Mouse (Mus musculus): ENCODE data around the gene Timp4.
"Not testable (repeated sequence)": the region's sequence is repeated elsewhere in the genome, so short reads cannot be mapped to it uniquely, and the experiment has no call there.

Gene Timp4

GRCm38 (mm10) chr6:115251531-115251985 lies 447 bp downstream of the Timp4 start:
- DNase-seq (ENCODE audit: low spot score) = no peak

GRCm38 (mm10) chr6:115245500-115246058 lies 6.4 kb downstream of the Timp4 start:
- no peak for DNase-seq (ENCODE audit: low spot score)

DNA sequence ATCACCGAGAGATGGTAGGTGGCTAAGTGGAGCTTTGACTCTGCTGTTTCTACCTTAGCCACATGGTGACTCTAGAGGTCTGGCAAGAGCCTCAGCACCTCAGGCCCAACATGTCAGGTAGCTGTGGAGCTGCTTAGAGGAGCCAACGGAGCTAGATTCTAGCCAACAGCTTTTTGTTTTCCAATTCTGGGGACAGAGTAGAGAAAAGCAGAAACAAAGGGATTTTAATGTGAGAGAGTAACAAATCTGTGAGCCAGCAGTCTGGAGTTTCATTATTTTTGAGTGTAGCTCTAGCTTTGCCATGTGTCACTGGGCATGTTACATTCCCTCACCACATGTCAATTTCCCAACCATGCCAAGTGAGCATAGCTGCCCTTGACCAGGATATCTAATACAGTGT lies 7.8 kb downstream of the Timp4 start:
- no peak for DNase-seq (ENCODE audit: low spot score)

DNA sequence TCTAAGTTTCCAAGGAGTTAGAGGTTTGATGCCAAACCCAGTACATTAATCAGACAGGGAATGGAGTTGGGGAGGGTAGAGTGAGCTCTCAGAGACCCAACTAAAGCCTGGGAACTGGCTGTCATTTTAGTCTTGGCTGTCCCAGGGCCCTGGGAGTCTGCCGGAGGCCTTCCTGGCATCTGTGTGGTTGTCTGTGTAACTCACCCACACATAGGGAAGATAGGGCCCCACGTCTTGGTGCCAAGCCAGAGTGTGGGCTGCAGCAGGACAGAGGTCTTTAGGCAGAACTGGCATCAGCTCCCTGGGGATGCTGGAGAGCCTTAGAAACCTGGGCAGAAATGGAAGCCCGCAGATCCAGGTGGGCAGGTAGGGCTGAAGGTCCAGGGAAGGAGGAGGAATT lies 10.1 kb downstream of the Timp4 start:
- no peak for DNase-seq (ENCODE audit: low spot score)

DNA sequence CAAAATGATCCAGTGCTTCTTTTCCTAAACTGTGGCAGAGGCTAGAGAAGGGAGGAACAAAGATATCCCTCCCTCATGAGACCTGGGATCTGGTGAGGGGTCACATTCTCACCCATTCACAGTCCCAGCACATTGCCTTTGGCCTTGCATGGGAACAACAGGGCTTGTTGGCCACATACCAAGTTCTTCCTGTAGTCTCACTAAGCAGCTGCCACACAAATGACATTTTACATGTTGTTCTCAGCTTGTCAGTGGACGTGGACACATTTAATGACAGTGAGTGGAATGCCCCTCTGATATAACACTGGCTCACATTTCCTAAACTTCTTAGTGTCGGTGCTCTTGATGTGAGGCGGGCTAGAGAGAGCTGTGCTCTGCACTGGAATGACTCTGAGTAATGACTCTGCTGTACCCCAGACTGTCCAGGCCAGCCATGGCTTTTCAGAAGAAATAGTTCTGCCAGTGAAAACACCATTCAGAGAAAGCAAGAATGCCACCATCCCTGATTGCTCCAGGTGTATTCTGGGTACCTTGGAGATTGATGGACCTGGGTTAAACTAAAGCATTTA lies 10.8 kb downstream of the Timp4 start:
- no peak for DNase-seq (ENCODE audit: low spot score)

DNA sequence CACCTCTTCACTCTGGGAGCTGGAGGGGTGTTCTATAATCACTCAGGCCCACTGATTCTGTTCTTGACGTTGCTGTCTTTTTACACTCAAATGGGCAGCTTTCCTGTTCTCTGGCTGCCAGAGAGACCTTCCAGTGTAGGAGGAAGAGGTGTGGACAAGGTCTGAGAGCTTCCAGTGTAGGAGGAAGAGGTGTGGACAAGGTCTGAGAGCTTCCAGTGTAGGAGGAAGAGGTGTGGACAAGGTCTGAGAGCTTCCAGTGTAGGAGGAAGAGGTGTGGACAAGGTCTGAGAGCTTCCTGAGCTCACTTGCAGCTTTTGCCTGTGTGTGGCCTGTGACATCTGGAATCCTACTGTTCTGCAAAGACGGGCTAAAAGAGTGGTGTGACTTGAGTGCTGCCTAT lies 11.6 kb downstream of the Timp4 start:
- not testable (repeated sequence) for DNase-seq (ENCODE audit: low spot score)

DNA sequence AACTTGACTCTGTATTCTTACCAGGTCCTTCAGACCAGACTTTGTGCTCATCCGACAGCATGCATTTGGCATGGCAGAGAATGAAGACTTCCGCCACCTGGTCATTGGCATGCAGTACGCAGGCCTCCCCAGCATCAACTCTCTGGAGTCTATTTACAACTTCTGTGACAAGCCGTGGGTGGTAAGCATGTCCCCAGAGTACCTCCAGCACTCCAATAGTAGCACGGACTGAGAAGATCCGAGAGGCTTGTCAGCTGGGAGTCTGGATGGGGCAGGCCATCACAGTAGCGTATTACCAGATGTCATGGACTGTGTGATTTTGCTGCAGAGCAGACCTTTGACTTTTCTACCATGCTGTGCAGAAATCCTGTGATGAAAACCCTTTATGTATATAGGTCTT lies 12.7 kb downstream of the Timp4 start:
- DNase-seq (ENCODE audit: low spot score) = no peak

GRCm38 (mm10) chr6:115238031-115239027 lies 13.7 kb downstream of the Timp4 start:
- DNase-seq (ENCODE audit: low spot score) = no peak

DNA sequence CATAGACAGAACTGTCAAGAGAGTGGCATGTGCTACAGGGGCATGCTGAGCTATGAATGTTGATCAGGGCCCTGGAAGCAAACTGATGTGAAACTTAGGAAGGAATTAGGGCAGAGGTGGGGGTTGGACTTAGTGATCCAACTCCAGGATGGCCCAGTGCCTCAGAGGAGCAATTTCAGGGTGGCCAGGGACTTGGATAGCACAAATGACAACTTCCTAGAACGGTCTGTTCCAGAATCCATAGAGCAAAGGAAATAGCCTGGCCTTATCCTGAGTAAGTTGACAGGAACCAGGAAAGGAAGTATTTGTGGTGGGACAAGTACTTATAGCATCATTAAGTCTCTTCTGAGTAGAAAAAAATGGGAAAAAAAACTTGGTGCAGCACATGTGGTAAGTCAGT lies 19.4 kb downstream of the Timp4 start:
- no peak for DNase-seq (ENCODE audit: low spot score)

DNA sequence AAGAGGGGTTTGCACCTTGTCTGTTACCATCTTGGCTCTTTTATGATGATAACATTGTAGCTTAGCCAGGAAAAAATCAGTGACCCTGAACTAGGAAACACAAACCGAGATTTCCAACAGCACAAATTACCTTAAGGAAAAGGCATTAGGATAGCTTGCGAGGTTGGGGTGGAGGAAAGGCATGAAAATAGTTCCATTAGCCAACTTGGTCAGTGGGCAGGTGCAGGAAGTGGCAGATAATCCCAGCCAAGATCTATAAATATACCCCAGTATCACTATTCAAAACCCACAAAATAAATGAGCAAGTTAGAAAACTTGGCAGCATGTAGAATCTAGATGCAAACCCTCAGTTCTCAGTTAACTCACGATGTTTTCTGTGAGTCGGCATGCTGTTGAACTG lies 20.2 kb downstream of the Timp4 start:
- DNase-seq (ENCODE audit: low spot score) = no peak

DNA sequence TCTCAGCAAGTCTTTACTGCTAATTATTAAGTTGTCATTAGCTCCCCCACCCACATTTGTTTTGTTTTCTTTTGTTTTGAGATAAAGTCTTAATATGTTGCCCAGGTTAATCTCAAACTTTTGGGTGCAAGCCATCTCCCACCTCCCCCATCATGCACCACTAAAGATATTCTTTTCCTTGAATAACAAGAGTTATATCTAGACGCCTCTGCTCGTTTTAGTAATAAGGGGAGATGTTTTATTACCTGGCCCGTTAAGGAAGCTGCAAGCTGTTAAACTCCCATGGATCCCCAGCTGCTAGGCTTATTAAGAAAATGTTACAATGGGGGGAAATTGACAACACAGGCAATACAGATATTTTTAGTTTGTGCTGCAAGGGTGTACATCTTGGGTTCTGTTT lies 21.4 kb downstream of the Timp4 start:
- DNase-seq (ENCODE audit: low spot score) = no peak

GRCm38 (mm10) chr6:115227529-115227928 lies 24.5 kb downstream of the Timp4 start:
- peak; percentile 82 for DNase-seq (ENCODE audit: low spot score)

DNA sequence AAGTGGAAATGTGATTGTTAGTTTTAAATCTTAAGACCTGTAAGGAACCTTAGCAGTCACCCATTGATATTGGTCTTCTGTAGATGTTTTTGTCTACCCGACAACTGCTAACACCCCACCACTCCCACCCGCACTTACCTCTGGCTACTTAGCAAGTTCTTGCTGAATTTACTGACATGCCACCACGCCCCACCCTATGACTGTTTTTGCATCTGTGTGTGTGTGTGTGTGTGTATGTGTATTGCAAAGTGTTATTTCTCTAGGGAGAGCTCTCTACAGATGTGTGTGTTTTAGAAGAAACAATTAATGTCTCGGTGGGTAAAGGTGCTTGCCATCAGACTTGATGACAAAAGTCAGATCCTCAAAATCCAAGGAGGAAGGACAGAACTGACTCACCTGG lies 25.0 kb downstream of the Timp4 start, which contains the start of gene Gm17482:
Gm17482 (plus strand) TSS at position 301 of the 400 bp plus-strand sequence.
- DNase-seq (ENCODE audit: low spot score) = no peak

GRCm38 (mm10) chr6:115225519-115225918 lies 26.5 kb downstream of the Timp4 start:
- no peak for DNase-seq (ENCODE audit: low spot score)

- DNase-seq (ENCODE audit: low spot score) = no peak
These were observed 30.8 kb downstream of the Timp4 start for GRCm38 (mm10) chr6:115221215-115221641.

DNA sequence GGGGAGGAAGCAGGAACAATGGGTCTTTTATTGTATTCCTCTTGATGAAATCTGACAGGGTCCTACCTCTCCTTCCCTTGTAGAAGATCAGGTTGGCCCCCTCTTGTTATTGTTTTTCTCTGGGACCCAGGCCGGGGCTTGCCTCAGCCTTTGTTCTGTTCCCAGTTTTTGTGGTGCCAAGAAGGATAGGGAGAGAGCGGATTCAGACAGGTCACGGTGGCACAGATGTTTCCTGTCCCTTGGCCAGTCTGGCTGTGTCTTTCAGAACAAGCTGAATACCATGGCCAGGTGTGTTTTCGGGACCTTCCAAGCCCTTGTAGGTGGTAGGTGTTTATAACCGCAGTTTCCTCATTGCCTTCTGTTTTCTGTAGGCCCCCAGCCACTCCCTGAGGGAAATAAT lies 38.9 kb downstream of the Timp4 start:
- no peak for DNase-seq (ENCODE audit: low spot score)

DNA sequence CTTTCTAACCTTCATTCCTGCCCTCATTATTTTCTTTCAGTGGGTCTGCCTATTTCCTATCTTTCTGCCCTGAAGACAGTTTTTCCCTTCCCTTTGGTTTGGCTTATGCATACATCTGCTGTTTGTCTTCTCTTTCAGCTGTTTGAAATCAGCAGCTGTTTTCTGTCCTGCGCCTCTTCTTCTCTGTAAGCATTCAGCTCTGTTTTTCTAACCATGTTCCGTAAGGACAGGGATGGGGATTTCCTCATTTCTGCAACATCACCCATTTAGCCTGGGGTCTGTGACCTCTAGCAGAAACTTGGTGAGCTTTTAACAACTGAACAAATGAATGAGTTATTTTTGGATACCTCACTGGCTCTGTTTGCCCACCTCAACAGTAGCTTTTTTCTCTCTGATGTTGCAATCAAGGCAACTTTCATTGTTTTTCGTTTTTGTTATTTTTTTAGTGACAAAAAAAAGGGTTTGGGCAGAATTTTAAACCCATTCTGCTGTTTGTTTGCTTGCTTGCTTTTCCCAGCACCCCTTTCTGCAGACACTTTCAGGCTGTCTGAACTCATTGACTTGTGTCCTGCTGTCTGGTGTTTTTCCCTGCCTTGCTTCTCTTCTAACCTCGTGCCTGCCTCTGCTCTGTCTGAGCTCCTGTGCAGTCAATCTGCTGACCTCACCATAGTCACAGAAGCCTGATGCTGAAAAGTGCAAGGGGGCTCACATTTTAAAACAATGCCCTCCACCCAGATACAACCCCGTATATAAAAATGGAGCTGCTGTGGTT lies 39.7 kb downstream of the Timp4 start:
- DNase-seq (ENCODE audit: low spot score) = no peak

DNA sequence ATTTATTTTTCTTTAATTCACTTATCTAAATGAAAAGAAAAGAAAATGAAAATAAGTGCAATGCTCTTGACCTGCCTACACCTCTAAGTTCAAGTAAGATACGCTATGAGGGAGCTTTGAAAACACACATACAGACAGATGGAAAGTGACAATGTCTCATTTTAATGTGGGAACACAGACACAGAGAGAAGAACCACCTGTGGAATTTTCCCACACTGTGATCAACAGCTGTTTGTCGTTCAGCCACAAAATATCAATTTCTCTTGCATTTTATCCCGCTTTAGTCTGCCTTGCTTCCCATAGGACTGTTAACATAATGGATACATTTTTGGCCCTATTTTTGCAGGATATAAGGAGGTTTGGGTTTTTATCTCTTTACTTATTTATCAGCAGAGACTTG lies 41.2 kb downstream of the Timp4 start:
- DNase-seq (ENCODE audit: low spot score) = no peak

DNA sequence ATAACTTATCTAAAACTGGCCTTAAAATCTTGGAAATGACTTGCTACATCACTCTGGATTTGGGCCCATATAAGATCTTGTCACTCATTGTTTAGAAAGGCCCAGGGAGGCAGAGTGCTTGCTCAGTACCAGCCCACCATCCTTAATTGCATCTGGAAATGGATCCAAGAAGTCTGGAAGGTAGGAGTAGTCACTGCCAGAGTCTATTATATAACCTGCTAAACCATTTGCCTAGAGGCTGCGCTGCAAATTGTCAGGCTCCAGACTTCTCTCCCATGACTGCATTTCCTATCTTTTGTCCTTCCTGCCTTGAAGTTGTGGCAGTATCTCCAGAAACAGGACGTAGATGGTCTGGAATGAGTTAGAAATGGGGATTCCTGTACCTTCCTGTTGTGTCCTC lies 41.8 kb downstream of the Timp4 start:
- peak; percentile 61 for DNase-seq (ENCODE audit: low spot score)

DNA sequence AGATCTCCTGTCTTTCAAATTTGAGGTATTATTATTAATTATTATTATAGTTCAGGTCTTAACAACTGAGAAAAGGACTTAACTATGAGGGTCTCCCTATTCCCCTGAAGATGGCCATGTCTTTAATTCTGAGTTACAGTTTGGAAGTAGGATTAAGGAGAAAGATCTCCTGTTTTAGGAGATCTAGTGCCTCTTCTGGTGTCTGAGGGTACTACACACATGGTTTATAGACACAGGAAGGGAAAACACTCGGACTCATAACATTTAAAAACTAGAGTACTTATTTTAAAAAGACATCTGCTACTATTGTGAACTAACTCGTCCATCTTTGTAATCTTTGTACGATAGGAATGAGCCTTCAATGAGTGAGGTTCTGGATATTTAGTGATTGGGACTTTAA lies 49.0 kb downstream of the Timp4 start:
- DNase-seq (ENCODE audit: low spot score) = no peak

GRCm38 (mm10) chr6:115200753-115201152 lies 51.3 kb downstream of the Timp4 start:
- no peak for DNase-seq (ENCODE audit: low spot score)
